Mouse (Mus musculus): ENCODE data around the gene Apobec3.

GRCm38 (mm10) chr15:79898988-79899387, 7.5 kb downstream of the Apobec3 start:
- no peak for TF ChIP-seq CTCF (IDR thresholded peaks at IDR 0.05; ENCODE audit: control insufficient read depth, insufficient read depth, insufficient replicate concordance, low read depth, low read length)
- no peak for TF ChIP-seq POLR2A (IDR thresholded peaks at IDR 0.05; ENCODE audit: control insufficient read depth, low read depth, low read length)
